Mouse (Mus musculus): Measurements from ENCODE around the gene Mrgprh.

Gene Mrgprh

GRCm38 (mm10) chr17:12875734-12876133, at the start of gene Mrgprh:
Gene Mrgprh (plus strand): TSS chr17:12876034.
- no peak for DNase-seq (ENCODE audit: low read depth, low spot score)

DNA sequence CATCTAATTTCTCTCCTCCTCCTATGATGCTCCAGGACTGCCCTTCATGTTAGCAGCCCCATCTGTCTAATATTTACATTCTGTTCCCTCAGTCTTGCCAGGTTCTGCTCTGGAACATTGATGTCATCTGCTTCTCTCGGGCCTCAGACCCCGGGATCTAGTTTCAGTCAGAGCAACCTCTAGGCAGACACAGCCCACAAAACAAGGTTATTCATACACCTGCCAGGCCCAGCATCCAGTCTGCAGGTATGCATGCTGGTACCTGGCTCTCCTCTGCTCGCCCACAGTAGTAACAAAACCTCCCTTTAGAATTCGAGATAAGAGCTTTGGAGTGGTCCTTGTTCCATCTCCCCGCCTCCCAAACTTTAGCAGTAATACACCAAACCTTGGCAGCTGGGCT, 45.5 kb upstream of the Mrgprh start:
- DNase-seq (ENCODE audit: low read depth, low spot score) = no peak

DNA sequence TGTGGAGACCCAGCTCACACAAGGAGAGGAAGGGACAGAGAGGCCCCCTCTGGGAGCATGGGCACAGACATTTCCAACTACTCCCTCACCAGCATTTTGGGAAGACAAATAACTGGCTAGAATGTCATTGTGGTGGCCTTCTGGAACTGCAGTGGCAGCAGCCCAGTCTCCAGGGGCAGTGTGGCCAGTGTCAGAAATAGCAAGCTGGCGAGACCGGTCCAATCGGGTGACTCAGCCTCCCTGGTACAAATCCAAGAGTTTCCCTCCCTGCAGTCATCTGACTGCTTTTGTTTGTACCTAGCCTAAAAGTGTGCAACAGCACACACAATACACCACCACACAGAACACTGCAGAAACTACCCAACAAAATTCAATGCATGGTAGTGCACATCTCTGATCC, 43.6 kb upstream of the Mrgprh start:
- DNase-seq (ENCODE audit: low read depth, low spot score) = no peak

DNA sequence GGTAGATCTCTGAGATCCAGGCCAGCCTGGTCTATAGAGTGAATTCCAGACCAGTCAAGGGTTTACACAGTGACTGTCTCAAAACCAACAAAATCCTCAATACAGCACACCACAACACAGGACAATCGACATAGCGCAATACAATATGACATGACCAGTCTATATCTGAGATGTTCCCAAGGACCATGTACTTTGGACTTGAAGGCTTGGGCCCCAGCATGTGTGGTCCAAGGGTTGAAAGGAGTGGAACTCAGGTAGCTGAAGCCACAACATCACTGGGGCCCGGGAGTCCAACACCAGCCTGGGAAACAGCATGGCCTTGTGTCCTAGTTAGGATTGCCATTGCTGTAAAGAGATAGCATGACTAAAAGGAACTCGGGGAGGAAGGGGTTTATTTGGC, 43.2 kb upstream of the Mrgprh start:
- DNase-seq (ENCODE audit: low read depth, low spot score) = no peak

DNA sequence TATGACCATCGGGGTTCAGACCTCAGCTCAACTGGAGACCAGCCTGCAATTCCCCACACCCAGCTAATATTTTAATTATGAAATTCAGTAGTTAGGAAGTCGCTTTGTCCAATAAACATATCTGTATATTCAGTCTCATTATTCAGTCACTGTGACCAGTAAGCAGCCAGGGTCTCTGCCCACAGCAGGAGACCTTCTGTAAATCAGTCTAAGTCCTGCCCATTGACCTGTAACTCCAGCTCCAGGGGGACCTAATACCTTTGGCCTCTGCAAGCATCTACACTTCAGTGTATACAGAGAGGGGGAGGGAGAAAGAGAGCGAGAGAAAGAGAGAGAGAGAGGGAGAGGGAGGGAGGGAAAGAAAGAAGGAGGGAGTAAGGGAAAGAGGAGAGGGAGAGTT, 41.5 kb upstream of the Mrgprh start:
- no peak for DNase-seq (ENCODE audit: low read depth, low spot score)

GRCm38 (mm10) chr17:12834826-12835225, 41.0 kb upstream of the Mrgprh start:
- no peak for DNase-seq (ENCODE audit: low read depth, low spot score)

DNA sequence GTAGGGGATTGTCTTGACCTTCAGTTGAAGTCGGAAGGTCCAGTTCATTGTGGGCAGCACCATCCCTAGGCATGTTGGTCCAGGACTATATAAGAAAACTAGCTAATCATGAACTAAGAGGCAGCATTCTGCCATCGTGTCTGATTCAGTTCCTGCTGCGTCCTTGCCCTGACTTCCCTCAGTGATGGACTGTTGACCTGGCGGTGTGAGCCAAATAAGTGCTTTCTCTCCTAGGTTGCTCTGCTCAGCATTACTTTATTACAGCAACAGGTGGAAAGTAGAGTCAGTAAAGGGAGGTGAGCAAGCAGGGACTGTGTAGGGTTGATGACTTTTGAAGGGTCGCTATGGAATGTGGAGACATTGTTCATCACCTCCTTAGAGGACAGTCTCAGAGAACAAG, 40.1 kb upstream of the Mrgprh start:
- no peak for DNase-seq (ENCODE audit: low read depth, low spot score)

DNA sequence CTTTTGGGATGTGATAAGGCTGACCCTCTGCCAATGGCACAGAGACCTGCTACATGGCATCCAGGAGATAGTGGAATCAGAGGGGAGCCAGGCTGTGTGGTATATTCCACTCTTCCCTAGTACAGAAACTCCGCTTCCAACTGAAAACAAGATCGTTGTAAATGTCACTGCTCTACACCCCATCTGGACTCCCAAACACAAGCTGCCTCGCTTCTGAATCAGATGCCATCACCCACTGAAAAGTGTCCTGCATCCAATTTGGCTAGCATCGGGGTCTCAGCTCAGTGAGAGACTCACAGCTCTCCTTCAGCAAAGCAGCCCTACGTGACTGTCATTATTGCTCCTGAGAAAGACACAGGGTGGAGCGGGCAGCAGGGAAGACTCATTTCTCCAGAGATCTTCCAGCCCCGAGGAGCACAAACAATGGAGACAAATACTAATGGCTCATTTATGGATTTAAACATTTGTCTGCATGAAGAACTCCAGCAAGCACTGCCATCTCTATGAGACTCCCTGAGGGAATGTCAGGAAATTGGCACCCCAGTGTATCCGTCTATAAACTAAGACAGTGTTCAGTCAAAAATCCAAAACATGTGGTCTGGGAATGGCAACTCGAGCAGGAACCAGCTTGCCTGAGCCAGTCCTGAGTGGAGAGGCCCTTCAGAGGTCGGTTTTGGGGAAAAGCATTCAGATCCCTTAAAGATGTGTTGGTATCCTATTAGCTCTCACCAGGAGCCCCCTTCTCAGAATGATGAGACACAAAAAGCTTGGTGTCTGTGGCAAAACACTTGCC, 36.2 kb upstream of the Mrgprh start:
- DNase-seq (ENCODE audit: low read depth, low spot score) = no peak

- no peak for DNase-seq (ENCODE audit: low read depth, low spot score)
Observed at GRCm38 (mm10) chr17:12843826-12844225, 32.0 kb upstream of the Mrgprh start.

- DNase-seq (ENCODE audit: low read depth, low spot score) = no peak
Observed at GRCm38 (mm10) chr17:12844540-12844939, 31.3 kb upstream of the Mrgprh start.

DNA sequence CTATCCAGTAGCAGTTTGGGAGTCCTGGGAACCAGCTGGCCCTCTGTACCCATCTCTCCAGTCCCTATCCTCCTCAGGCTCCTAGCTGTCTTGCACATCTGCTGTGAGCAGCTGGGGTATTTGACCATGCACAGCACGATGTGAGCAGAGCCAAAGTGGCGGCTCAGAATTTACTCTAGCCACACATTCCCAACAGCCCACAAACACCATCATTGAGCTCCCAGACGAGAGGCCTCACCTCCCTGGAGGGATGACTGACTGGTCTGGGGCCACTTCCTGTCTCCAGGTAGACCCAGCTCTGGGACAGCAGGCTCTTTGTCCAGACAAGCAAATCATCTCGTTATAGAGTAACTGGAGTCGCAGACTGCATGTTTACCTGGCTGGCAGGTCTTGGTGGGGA, 30.0 kb upstream of the Mrgprh start:
- no peak for DNase-seq (ENCODE audit: low read depth, low spot score)

DNA sequence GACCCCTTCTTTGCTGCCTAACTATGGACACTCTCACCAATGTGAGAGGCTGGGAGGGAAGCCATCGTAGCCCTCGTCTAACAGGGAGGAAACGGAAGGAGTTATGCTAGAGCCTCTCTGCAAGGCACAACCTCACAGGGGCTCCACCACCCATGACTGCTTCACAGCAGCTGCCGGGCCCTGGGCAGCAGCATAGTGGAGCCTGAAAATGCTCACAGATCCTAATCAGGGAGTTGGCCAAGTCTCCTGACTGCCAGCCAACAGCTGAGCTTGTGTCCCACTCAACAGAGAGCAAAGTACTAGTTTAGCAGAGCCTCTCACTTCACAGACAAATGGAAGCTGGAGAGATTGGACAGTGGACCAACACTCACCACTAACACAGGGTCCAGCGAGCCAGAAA, 29.4 kb upstream of the Mrgprh start:
- DNase-seq (ENCODE audit: low read depth, low spot score) = no peak

- DNase-seq (ENCODE audit: low read depth, low spot score) = peak; percentile 24
Observed at GRCm38 (mm10) chr17:12847736-12848135, 28.1 kb upstream of the Mrgprh start.

- DNase-seq (ENCODE audit: low read depth, low spot score) = no peak
Observed at GRCm38 (mm10) chr17:12849778-12850382, 26.0 kb upstream of the Mrgprh start.

- no peak for DNase-seq (ENCODE audit: low read depth, low spot score)
Observed at GRCm38 (mm10) chr17:12851689-12852088, 24.1 kb upstream of the Mrgprh start.

DNA sequence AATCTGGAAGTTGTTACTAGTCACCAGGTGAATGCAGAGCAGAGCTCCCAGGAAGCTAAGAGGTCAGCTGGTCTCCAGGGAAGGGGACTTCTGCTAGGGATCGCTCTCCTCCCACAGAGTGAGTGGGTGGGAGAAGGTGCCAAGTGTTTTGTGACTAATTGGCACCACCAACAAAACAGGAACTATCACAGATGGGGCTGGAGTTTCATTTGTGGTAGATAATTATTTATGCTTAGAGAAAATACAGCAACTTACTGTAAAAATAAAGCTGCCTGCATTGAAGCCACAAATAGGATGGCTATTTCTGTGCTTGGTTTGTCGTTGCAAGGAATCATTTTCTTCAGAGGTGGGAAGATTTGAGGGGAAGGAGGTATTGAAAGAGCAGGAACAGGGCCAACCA, 22.0 kb upstream of the Mrgprh start:
- no peak for DNase-seq (ENCODE audit: low read depth, low spot score)

- no peak for DNase-seq (ENCODE audit: low read depth, low spot score)
Observed at GRCm38 (mm10) chr17:12854386-12854785, 21.4 kb upstream of the Mrgprh start.

- DNase-seq (ENCODE audit: low read depth, low spot score) = no peak
Observed at GRCm38 (mm10) chr17:12857395-12857794, 18.4 kb upstream of the Mrgprh start.

DNA sequence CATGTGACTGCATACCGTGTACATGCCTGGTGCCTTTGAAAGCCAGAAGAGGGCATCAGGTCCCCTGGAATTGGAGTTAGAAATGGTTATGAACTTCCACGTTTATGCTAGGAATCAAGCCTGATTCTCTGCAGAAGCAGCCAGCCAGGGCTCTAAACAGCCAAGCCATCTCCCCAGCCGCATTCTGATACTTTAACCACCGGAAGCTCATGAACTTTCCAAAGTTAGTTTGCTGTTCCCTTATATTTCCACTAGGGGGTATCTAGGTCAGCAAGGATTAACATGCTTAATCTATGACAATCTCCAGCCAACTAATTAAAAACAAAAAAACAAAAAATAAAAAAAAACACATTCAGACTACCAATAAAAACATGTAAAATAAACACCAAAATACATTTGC, 17.8 kb upstream of the Mrgprh start:
- DNase-seq (ENCODE audit: low read depth, low spot score) = peak; percentile 43

- no peak for DNase-seq (ENCODE audit: low read depth, low spot score)
Observed at GRCm38 (mm10) chr17:12859006-12859520, 16.8 kb upstream of the Mrgprh start.

GRCm38 (mm10) chr17:12864111-12864510, 11.7 kb upstream of the Mrgprh start:
- DNase-seq (ENCODE audit: low read depth, low spot score) = no peak

DNA sequence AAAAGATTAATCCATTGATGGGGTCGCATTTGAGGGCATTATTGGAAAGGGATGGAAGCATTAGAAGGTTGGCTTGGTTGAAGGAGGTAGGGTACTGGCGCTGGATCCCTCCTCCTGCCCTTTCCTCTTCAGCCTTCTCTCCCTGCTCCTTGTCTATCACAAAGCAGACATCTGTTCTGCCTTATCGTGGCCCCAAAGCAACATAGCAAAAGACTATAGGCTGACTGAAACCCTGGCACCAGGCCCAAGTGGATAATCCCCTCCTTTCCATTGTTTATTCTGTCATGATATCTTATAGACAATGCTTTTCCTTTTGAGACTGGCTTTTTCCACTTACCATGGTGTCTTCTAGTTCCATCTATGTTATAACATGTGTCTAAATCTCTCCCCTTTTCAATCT, 10.4 kb upstream of the Mrgprh start:
- no peak for DNase-seq (ENCODE audit: low read depth, low spot score)

- DNase-seq (ENCODE audit: low read depth, low spot score) = no peak
Observed at GRCm38 (mm10) chr17:12866853-12867252, 9.0 kb upstream of the Mrgprh start.

Measured in ZHBTc4 (cell line).